Mouse (Mus musculus) megakaryocyte, adult 5-6 weeks (primary cell): Measurements from ENCODE around the gene Gm15107. TPM values are rescaled to one million over a fixed set of nuclear protein-coding genes. Genes with fewer than 3 reads are reported as not detected.
"Not testable (repeated sequence)": the region's sequence is repeated elsewhere in the genome, so short reads cannot be mapped to it uniquely, and the experiment has no call there.

Source experiments
- ATAC-seq: 2 replicates; pipeline ENCODE4 v1.8.0; 2016; ENCODE audit warnings: mild to moderate bottlenecking, inconsistent platforms; ENCODE audit not compliant: poor library complexity, severe bottlenecking
- total RNA-seq, 2 experiments: library from RNA; stranded (forward) in 1 of 2; stranded (reverse) in 1 of 2; fragments of 153-499, 151-499 nt in 1 of 2; fragments of 221-1000, 200-1000 nt in 1 of 2; gene quantifications; 2 replicates each; pipeline versions ENCODE4 v1.2.3 to v1.2.4; 2015 to 2017

Gm15107 gene
- total RNA-seq (2015) (not detected in 2 replicates), total RNA-seq (2017) (not detected in 2 replicates)

- not testable (repeated sequence) for ATAC-seq
These were observed at the start of gene Gm15107 for GRCm38 (mm10) chrX:148180424-148180823. Gene Gm15107, plus strand, starts transcription at chrX:148180724.

Other genes with a start within 250 kb of the Gm15107 start
- gene Gm15080, start 187.7 kb upstream of the Gm15107 start, total RNA-seq (2015): not detected in 2 replicates
- not detected in 2 replicates for gene Gm15080, start 187.7 kb upstream of the Gm15107 start, total RNA-seq (2017)